Mouse (Mus musculus): ENCODE results near the gene Igll1.
A peak's percentile ranks its signal among the peaks of the same experiment; 100 is the strongest.
"Not testable (repeated sequence)": the region's sequence is repeated elsewhere in the genome, so short reads cannot be mapped to it uniquely, and the experiment has no call there.

Gene Igll1

GRCm38 (mm10) chr16:16863978-16864377, at the start of gene Igll1:
Igll1 (minus strand) TSS chr16:16863985.
- no peak for DNase-seq (ENCODE audit: low spot score)

DNA sequence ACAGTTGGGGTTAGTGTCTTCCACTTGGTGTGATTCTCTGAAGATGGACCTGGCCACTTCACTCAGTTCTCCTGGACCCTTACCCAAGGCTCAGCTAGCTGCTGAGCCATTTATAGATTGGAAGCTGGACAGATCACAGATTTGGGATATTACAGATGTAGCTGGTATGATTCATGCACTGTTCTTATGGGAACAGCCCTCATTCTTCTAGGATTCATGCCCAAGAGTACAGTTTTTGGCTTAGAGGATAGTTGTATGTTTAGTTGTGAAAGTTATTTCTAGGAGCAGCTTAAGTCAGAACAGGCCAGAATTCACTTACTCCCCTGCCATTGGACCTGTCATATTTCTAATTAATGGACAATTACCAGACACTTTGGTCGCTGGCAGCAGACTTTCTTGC, 49.7 kb upstream of the Igll1 start:
- DNase-seq (ENCODE audit: low spot score): no peak

- DNase-seq (ENCODE audit: low spot score): peak; percentile 87
Measured at GRCm38 (mm10) chr16:16911641-16912597, 48.1 kb upstream of the Igll1 start.

DNA sequence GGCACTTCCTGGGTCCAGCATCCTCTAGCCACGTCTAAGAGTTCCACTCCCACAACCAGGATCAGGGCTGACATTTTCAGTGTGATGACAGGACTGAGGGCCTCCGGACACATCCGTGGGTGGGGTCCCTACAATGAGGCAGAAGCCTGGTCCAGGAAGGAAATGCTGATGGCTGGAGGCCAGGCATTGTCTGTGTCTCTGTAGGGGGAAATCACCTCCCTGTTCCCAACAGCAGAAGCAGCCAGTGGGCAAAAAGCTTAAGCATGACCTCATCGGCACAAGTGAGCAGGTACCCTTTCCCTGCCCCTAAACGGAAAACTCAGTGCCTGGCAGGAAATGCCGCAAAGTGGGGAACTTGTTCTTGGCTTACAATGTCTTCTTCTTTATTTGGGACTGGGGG, 44.0 kb upstream of the Igll1 start:
- peak; percentile 93 for DNase-seq (ENCODE audit: low spot score)

DNA sequence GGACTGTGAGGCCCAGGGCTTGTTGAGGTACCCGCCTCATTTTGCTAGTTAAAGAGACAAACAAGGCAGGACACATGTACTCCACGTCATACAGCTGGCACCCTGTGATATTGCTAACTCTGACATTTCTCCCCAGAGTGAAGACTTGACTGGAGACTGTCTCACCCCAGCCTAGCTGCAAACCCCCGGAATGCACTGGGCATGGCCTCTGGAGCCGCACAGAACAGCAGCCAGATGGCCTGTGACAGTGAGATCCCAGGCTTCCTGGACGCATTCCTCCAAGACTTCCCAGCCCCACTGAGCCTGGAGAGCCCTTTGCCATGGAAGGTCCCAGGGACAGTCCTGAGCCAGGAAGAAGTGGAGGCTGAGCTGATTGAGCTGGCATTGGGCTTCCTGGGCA, 39.4 kb upstream of the Igll1 start:
- no peak for DNase-seq (ENCODE audit: low spot score)

DNA sequence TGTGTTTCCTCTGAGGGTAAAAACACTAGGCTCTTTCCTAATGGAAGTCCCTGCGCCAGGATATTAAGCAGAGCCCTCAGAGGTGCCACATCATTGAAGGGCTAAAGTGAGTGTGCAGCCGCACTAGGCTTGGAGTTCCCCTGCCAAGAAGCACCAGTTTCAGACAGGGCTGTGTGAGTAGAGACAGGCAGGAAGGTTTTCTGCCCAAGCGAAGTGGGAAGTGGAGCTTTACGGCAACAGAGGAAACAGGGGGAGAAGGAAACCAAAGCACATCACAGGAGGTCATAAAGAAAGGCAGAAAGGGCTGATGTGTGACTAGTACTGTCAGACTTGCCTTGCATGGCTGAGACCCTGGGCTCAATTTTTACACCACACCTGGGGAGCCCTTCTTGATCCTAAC, 38.5 kb upstream of the Igll1 start:
- no peak for DNase-seq (ENCODE audit: low spot score)

DNA sequence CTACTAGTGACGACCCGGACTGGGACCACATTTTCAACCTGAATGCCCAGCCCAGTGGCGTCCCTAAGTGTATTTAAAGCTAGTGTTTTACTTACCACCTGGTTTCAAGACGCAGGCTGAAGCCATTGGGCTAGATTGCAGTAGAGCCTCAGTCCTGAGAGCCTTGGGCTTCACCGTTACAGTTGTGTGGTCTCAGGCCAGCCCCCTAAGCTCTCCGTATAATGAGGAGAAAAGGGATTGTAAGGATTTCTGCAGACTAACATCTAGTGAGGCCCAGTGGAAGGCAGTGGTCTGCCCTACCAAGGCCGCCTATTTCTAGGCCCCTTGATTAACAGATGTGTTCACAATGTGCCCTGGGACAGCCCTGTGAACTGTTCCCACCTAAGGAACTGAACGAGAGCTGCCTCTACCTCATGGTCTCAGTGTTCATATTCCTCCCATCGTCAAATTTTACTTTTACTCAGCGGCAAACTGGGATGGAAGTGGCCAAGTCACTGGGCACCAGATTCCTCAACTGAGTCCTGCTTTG, 33.3 kb upstream of the Igll1 start:
- DNase-seq (ENCODE audit: low spot score): no peak

DNA sequence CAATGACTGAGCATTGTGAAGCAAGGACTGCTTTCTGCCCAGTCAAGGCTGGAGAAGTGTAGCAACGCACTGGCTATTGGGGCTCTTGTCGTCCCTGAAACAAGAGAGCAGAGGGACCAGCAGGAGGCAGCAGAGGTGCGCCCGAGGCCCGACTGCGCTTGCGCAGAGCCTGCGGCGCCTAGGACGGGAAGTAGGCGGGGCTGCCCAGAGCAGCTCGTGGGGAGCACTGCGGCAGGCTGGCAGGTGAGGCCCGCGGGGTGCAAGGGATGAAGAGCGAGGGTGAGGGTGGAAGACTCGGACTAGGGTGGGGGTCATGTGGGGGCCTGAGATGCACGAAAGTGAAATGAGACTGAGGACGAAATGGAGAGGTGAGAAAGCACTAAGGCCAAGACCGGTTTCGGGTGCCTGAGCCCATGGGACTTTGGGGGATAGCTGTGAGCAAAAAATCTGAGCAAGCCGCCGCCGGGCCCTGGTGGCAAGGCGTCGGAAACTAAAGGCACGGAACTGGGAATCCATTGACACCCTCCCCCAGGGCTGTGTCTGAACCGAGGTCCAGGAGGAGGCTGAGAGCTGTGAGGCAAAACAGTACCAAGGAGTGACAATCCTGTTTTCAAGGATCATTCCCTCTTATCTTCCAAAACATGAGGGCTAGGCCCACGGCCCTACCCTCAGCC, 32.7 kb upstream of the Igll1 start, which contains the start of gene Ppm1f:
Gene Ppm1f, plus strand, starts transcription at position 88 of the 674 bp plus-strand sequence.
- DNase-seq (ENCODE audit: low spot score): peak; percentile 96

DNA sequence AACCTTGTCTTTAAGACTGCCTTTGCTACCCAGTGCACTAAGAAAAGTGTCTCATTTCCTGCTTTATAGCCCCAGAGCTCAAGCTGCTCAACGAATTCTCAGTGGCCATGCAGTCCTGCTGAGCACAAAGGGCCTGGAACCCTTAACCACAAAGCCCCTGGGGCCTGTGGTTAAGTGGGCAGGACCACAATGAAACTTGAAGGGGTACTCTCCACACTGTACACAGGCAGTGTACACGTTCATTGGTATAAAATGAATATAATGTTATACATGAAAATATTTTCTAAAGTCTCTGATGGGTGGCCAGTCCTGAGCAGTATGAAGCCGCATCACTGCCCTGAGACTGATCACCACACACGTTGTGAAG, 32.2 kb upstream of the Igll1 start:
- DNase-seq (ENCODE audit: low spot score): no peak

DNA sequence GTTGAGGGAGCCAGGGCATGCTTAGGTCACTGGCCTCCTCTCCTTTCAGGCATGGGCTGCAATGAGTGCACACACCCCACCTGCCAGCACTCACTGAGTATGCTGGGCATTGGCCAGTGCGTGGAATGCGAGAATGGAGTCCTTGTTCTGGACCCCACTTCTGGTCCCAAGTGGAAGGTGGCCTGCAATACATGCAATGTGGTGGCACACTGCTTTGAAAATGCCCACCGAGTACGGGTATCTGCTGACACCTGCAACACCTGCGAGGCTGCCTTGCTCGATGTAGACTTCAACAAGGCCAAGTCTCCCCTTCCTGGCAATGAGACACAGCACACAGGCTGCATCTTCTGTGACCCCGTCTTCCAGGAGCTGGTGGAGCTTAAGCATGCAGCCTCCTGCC, 28.6 kb upstream of the Igll1 start:
- DNase-seq (ENCODE audit: low spot score): no peak

- DNase-seq (ENCODE audit: low spot score): no peak
Measured at GRCm38 (mm10) chr16:16888341-16888740, 24.6 kb upstream of the Igll1 start.

- no peak for DNase-seq (ENCODE audit: low spot score)
Measured at GRCm38 (mm10) chr16:16879025-16879424, 15.2 kb upstream of the Igll1 start.

- DNase-seq (ENCODE audit: low spot score): peak; percentile 91
Measured at GRCm38 (mm10) chr16:16870617-16871331, 7.0 kb upstream of the Igll1 start, which contains the start of the genes Top3b and Vpreb1. Top3b (plus strand) TSS chr16:16870736. Vpreb1 (minus strand) TSS chr16:16870843.

DNA sequence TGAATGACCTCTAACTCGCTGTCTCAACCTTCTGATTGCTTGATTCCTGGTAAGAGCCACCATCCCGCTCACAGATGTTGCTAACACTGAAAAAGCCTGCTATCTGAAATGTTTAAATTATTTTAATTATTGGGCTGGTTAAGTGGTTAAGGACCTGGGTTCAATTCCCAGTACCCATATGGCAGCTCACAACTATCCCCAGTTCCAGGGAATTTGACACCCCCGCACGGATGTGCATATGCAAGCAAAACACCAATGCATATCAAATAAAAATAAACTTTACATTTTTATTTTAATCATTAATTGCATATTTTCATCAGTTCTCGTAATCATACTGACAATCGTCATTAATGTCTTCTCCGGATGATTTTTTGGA, 6.4 kb upstream of the Igll1 start:
- DNase-seq (ENCODE audit: low spot score): no peak

DNA sequence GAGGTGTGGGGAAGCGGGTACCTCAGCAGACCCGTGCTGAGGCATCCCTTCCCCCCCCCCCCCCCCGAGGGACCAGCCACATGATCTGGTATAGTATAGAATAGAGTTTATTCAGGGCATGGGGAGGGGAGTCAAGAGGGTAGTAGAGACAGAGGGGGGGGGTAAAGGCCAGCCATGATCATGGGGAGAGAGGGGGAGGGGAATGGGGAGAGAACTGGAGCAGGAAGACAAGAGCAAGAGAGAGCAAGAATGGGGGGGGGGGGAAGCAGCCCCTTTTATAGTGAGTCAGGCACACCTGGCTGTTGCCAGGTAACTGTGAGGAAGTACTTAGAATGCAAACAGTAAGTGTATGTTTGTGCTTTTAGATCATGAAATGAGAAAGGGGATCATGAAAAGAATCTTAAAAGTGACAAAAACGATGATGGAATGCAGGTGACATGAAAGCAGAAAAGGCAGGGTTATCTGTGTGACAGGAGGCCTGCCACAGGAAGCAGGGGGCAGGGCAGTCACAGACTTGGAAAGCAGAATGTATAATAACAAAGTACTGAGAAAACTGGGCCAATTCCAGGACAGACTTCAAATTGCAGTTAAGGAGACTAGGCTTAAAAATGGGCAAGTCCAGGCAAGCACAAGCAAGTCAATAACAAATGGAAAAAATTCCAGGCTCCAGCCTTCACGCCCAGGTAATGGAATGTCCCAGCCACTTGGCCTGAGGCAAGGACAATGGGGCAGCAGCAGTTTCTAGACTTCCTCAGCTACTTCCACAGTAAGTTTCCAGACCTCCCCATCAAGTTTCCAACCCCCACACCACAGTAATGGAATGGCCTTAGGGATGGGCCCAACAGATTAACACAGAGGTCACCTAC, 2.1 kb upstream of the Igll1 start:
- DNase-seq (ENCODE audit: low spot score): peak; percentile 71

DNA sequence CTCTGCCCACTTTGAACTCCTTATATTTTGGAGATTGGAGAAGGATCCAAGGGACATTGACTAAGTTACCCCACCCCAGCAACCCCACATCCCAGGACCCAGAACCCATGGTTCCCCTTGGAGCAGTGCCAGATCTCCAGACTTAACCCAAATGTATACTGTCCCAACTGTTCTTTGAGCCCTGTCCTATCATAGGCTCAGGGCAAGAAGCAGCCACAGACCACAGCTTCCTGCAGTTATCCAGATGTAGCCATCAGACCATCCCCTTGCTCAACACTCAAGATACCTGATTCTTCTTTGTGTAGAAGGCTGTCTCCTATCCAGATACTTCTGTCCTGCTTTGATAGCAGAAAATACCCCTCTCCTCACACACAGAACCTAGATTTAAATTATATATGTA, 1.4 kb upstream of the Igll1 start:
- no peak for DNase-seq (ENCODE audit: low spot score)

GRCm38 (mm10) chr16:16862288-16862687, 1.5 kb downstream of the Igll1 start:
- DNase-seq (ENCODE audit: low spot score): no peak

GRCm38 (mm10) chr16:16856731-16857476, 6.9 kb downstream of the Igll1 start:
- DNase-seq (ENCODE audit: low spot score): no peak

- not testable (repeated sequence) for DNase-seq (ENCODE audit: low spot score)
Measured at GRCm38 (mm10) chr16:16856054-16856453, 7.7 kb downstream of the Igll1 start.

DNA sequence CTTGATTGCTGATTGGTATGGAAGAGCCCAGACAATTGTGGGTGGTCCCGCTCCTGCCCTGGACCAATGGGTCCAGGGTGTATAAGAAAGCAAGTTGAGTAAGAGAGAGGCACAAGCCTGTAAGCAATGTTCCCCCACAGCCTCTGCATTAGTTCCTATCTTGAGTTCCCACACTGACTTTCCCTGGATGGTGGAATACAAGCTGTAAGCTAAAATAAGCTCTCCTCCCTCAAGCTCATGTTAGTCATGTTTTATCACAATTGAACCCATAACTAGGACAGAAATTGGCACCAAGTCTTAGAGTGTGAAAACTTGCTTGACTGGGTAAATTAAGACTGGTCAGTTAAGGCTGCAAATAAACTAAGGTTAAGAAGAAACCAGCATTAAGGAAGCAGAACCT, 8.2 kb downstream of the Igll1 start:
- no peak for DNase-seq (ENCODE audit: low spot score)

- DNase-seq (ENCODE audit: low spot score): peak; percentile 70
Measured at GRCm38 (mm10) chr16:16854836-16855235, 8.9 kb downstream of the Igll1 start.

Measured in lung, postnatal 25 days (tissue).